Mouse (Mus musculus) G1E (cell line): ENCODE measurements around the gene Mettl24.

Experiments used
- CTCF ChIP-seq: IDR thresholded peaks from 2 replicates; pipeline ENCODE4 v1.5.1; 2012; ENCODE audit warnings: low read depth, low read length, inconsistent platforms, mixed read lengths
- GATA1 ChIP-seq: IDR thresholded peaks from 2 replicates; pipeline ENCODE4 v1.6.1; 2012; ENCODE audit warnings: borderline replicate concordance, low read length, inconsistent platforms, mixed read lengths
- GATA2 ChIP-seq: IDR thresholded peaks from 2 replicates; pipeline ENCODE4 v1.6.1; 2012; ENCODE audit warnings: low read depth, low read length, inconsistent platforms, borderline replicate concordance
- POLR2AphosphoS5 ChIP-seq: IDR thresholded peaks from 2 replicates; pipeline ENCODE4 v1.6.1; 2012; ENCODE audit warnings: low read depth, low read length, inconsistent platforms; ENCODE audit not compliant: insufficient replicate concordance
- TAL1 ChIP-seq: conservative IDR thresholded peaks from 2 replicates; pipeline ENCODE4 v1.6.1; 2012; ENCODE audit warnings: low read depth, low read length, inconsistent platforms, mixed read lengths

DNA sequence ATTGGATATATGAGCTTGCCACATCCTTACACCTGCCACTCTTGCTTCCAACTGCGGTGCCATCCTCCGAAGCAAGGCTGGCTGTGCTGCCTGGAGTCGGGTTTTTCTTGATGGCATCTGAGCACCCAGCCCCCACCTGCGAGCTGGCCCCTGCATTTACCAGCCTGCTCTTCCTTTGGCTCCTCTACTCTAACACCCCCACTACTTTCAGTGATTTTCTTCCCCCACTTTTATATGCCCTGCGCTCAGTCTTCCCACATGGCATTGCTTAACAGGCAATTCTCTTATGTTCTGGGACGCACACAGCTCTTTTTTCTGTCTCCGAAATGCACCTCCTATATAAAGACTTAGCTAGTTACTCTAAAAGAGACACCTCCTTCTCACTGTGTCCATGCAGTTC is 1.2 kb downstream of the Mettl24 start:
- TF ChIP-seq CTCF: no peak
- TF ChIP-seq TAL1: no peak
- TF ChIP-seq GATA1: no peak
- TF ChIP-seq GATA2: no peak
- TF ChIP-seq POLR2AphosphoS5: no peak
